9 mouse cellular contexts compared by ENCODE assay signal in genomic region chr17:49182485-49182884, GRCm38 (mm10).
DNase-seq lines count a peak whose midpoint lies in the region; ATAC-seq and TF ChIP-seq lines count a peak whose summit lies in the region.
"Had no signal": no experiment of that assay in that cellular context is flagged by ENCODE, and none has a peak within 500 bp of the region (broad histone marks: within the 10 kb centered on the region; RNA-seq: fewer than 3 reads in every experiment).

No protein-coding gene starts in this region.

- no peak overlapping the region for H3K4me2 ChIP-seq in hindbrain, embryonic 14.5 days (replicated peaks)
- H3K4me2 ChIP-seq: embryonic facial prominence, embryonic 13.5 days; liver, embryonic 13.5 days had no signal

- H3K9ac ChIP-seq in hindbrain, embryonic 14.5 days, result no peak overlapping the region
- H3K9ac ChIP-seq: embryonic facial prominence, embryonic 13.5 days; liver, embryonic 13.5 days had no signal

- H3K27ac ChIP-seq in left cerebral cortex, adult 2 months, result no peak overlapping the region
- no peak overlapping the region for H3K27ac ChIP-seq in hindbrain, embryonic 14.5 days
- H3K27ac ChIP-seq: embryonic facial prominence, embryonic 13.5 days; liver, embryonic 13.5 days had no signal

- H3K27me3 ChIP-seq in hindbrain, embryonic 14.5 days (ENCODE audit: control insufficient read depth, insufficient read depth, low read length), result no peaks in the 10 kb centered on the region
- H3K27me3 ChIP-seq: liver, embryonic 13.5 days had no signal

- TF ChIP-seq CTCF in left cerebral cortex, adult 2 months (IDR thresholded peaks at IDR 0.05), result peak; percentile 70
- TF ChIP-seq CTCF in brain, embryonic 14.5 days (IDR thresholded peaks at IDR 0.05; ENCODE audit: borderline replicate concordance, extremely low read depth, insufficient read depth, insufficient read length), result peak; percentile 75
- peak; percentile 56 for TF ChIP-seq CTCF in lung, adult 2 months (IDR thresholded peaks at IDR 0.05; ENCODE audit: insufficient read depth, low read length)

- WGBS in hindbrain, embryonic 14.5 days, result 12% methylated on average over 4 of the region's 4 CpGs
- 9% methylated on average over 4 of the region's 4 CpGs for WGBS in lung, adult 2 months

- H3K4me1 ChIP-seq in hindbrain, embryonic 14.5 days (replicated peaks; ENCODE audit: control insufficient read depth, insufficient read depth, low read length), result 0 out of 2 replicates have a peak, but pooled peaks cover 12% of the 10 kb centered on the region
- no peaks in the 10 kb centered on the region for H3K4me1 ChIP-seq in lung, adult 2 months (ENCODE audit: control insufficient read depth, insufficient read depth, low read length)
- H3K4me1 ChIP-seq: embryonic facial prominence, embryonic 13.5 days; liver, embryonic 13.5 days had no signal

- no peaks in the 10 kb centered on the region for H3K9me3 ChIP-seq in hindbrain, embryonic 14.5 days (ENCODE audit: control insufficient read depth, low read length)
- H3K9me3 ChIP-seq: embryonic facial prominence, embryonic 13.5 days; liver, embryonic 13.5 days had no signal

- no peaks in the 10 kb centered on the region for H3K36me3 ChIP-seq in hindbrain, embryonic 14.5 days (replicated peaks; ENCODE audit: control insufficient read depth, insufficient read depth)
- H3K36me3 ChIP-seq: embryonic facial prominence, embryonic 13.5 days; liver, embryonic 13.5 days had no signal

- intact Hi-C loops in left cerebral cortex, adult 2 months (cut with DNase I), result loop anchor here (2.0 to 10.0 kb wide), 2 partner anchors 250 to 638 kb away; partner anchors contain the start of gene Lrfn2

- ATAC-seq in hindbrain, embryonic 14.5 days (ENCODE audit: low FRiP score), result peak; percentile 46; the same call in 1 of the 2 replicates

- TF ChIP-seq POLR2A in brain, embryonic 14.5 days (IDR thresholded peaks at IDR 0.05; ENCODE audit: borderline replicate concordance, extremely low read depth, insufficient read depth, insufficient read length, poor library complexity, severe bottlenecking), result no peak
- no peak for TF ChIP-seq POLR2A in lung, adult 2 months (IDR thresholded peaks at IDR 0.05; ENCODE audit: borderline replicate concordance, extremely low read depth, low read depth, low read length)

- DNase-seq in left cerebral cortex, adult 2 months (ENCODE audit: extremely low spot score in 1 of 2, low spot score in 2 of 2), result peak; percentile 43 to 51
- DNase-seq in left cerebral cortex, adult 11 months (ENCODE audit: low spot score), result no peak
- peak; percentile 74 for DNase-seq in ZHBTc4 (ENCODE audit: low read depth, low spot score)
- DNase-seq in brain, embryonic 14.5 days (ENCODE audit: low read depth), result peak; percentile 50
- DNase-seq in hindbrain, embryonic 14.5 days (ENCODE audit: low spot score), result peak; percentile 42
- peak; percentile 13 for DNase-seq in lung, adult 2 months
- peak; percentile 51 for DNase-seq in thymus, postnatal 14 days
- DNase-seq: liver, embryonic 13.5 days had no signal

- no peak overlapping the region for H3K4me3 ChIP-seq in left cerebral cortex, adult 2 months
- H3K4me3 ChIP-seq in hindbrain, embryonic 14.5 days (replicated peaks; ENCODE audit: low read length), result no peak overlapping the region
- H3K4me3 ChIP-seq in lung, adult 2 months (replicated peaks; ENCODE audit: extremely low read depth, low read depth, low read length), result no peak overlapping the region
- H3K4me3 ChIP-seq: embryonic facial prominence, embryonic 13.5 days; liver, embryonic 13.5 days had no signal
